Mouse (Mus musculus) left cerebral cortex, postnatal 36 days (tissue): ENCODE data around the gene Ipmk. TPM values are rescaled to one million over a fixed set of nuclear protein-coding genes. Genes with fewer than 3 reads are reported as not detected.
A peak's percentile ranks its signal among the peaks of the same experiment; 100 is the strongest.
"Not testable (repeated sequence)": the region's sequence is repeated elsewhere in the genome, so short reads cannot be mapped to it uniquely, and the experiment has no call there.

Experiments
- DNase-seq, 2 experiments: peaks; one replicate each; pipeline ENCODE4 v3.0.0; 2021 to 2022; ENCODE audit warnings: low spot score in 2 of 2, mixed read lengths in 1 of 2
- intact Hi-C: fragments of 180-260 bp; cut with DNase I; formaldehyde crosslinking; loops from one replicate; pipeline ENCODE4 v1.15.1; 2025
- total RNA-seq, 2 experiments: library from RNA; stranded (reverse); gene quantifications; 2 replicates each; pipeline ENCODE4 v1.2.3; 2021

The Ipmk gene
- total RNA-seq, 2 experiments from 2014 or later: 29.7 to 30.3 TPM

DNA sequence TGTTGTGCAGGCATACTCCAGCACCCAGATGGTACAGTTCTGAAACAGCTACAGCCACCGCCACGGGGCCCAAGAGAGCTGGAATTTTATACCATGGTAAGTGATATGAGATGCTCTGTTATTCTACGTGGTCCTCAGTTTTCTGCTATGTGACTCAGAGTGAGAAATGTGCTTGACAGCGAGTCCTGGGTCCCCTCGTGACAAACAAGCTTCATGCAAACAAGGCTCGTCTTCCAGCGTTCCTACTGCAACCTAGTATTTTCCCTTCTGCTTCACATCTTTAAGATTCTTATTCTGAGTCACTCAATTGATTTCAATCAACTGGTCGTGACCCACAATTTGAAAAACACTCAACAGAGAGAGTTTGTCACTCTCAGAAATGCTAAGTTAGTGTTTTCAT, 15.9 kb downstream of the Ipmk start:
- intact Hi-C loops: no loop called here
- no peak for DNase-seq

DNA sequence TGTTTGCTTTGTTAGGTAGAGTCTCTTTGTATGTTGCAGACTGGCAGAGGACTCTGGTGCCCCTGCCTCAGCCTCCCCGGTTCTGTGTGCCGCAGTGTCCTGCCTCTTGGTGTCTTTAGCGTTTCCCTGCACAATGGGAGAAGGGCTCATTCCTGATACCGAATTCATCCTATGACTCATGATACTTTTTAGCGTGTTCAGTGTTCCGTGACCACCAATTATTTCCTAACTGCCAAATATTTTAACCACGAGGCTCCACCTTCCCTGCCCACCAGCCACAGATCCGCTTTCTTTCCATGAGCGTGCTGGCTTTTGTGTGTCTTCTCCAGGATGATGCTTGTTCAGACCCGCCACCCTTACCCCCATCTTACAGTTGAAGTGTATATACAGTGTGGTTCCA, 16.3 kb downstream of the Ipmk start:
- DNase-seq: no peak
- intact Hi-C loops: no loop called here

DNA sequence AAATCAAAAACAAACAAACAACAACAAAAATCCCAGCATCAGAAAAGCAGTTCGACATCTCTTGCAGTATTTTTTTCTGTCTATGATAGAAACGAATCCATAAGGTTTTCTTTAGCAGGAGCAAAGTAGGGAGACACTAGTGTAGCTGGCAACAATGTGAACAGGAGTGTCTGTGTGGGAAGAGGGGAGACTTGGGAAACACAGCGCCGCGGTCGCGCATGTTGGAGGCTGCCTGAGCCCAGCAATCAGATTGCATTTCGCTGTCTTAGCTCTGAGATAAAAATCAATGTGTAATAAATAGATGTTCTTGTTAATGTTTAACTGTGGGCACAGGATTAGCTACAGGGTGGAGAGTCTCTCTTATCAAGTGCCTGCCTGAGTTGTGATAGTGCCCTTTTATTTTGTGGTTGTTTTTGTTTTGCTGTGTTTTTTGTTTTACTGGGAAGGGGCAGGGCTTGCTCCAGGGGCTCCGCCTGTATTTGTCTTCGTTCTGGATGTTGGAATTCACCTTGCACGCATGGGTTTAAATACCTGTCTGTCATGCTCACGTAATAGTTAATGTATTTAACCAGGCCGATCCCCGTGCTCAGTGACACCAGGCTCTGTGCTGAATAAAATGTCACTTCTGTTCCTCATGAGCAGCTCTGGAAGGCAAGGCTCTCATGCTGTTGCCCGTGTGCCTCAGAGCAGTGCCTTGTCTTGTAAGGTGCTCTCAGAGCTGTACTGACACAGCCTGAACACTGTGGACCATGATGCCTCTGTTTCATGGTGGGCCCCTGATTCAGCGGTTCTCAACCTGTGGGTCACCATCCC, 20.8 kb downstream of the Ipmk start:
- intact Hi-C loops: no loop called here
- peak in 1 of 2 experiments; percentile 24 for DNase-seq

DNA sequence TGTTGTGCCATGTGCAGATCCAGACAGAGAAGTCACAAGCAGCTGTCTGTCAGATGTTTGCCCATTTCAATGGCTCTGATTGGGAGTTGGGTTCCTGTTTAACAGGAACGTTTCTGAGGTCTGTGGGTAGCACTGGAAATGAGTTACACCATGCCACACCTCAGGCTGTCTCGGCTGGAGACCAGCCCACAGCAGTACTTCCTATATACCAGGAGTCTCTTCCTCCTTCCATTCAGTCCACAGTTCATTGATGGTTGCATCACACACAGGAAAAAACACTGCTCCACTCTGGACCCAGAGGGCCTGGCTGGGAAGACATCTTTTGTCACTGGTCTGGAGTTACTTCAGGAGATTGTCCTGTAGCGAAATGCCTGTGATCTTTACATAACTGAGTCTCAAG, 21.9 kb downstream of the Ipmk start:
- DNase-seq: no peak
- intact Hi-C loops: no loop called here

DNA sequence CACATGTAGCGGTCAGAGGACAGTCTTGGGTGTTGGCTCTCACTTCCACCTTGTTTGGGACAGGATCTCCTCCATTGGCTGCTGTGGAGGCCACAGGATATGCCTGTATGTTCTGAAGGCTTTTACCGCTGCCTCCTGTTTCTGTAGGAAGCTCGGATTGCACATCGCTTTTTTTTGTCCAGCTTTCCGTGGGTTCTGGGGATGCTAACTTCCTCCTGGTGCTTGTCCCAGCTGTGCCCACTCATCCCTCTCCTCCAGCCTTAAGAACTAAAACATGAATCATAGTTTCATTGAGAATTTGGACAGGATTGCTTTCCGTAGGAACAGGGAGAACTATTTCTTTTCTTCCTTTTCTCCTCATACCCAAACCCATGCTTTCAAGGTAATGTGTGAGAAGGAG, 24.3 kb downstream of the Ipmk start:
- peak; percentile 47 to 65 for DNase-seq
- intact Hi-C loops: no loop called here

DNA sequence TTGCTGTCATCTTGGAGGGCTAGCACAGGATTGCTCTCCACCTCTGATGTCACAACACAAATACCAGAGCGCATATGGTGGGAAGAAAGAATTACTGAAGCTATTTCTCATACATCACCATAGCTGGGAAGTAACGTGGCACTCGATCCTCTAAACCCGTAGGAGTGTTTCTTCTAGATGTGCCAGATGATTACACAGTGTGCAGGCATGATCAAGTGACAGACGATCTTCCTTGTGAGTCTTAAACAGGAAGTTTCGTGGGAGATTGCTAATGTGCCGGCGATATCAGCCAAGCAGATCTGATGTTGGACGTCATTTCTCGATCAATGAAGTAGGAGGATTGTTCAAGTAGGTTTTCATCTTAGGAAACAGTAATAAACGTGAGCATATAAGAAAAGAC, 26.1 kb downstream of the Ipmk start:
- intact Hi-C loops: no loop called here
- no peak for DNase-seq

DNA sequence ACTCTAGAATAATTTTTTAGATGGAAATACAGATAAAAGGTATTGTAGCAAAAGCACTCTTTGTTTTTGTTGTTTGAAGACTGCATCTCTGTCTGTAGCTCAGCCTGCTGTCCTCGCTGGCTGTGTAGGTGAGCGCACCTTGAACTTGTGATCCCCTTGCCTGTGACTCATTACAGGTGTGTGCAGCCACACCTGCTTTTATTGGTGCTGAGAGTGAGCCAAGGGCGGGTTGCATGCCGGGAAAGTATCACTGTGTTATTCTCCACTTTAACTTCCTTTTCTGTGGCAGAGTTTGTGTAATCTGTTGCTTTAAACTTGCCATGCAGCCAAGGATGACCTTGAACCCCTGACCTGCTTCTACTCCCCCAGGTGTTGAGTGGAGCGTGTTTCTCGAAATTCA, 28.5 kb downstream of the Ipmk start:
- intact Hi-C loops: no loop called here
- no peak for DNase-seq

DNA sequence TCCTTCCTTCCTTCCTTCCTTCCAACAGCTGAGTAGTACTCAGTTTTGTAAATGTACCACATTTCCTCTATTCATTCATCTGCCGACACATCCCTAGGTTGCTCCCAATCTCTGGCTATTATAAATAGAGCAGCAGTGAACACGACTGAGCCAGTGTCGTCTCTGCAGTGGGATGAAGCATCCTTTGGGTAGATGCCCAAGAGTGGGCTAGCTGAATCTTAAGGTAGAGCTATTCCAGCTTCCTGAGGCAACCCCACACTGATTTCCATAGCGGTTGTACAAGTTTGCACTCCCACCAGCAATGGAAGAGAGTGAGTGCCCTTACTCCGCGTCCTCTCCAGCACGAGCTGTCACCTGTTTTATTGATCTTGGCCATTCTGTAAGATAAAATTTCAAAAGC, 32.8 kb downstream of the Ipmk start:
- intact Hi-C loops: no loop called here
- peak; percentile 44 to 61 for DNase-seq

DNA sequence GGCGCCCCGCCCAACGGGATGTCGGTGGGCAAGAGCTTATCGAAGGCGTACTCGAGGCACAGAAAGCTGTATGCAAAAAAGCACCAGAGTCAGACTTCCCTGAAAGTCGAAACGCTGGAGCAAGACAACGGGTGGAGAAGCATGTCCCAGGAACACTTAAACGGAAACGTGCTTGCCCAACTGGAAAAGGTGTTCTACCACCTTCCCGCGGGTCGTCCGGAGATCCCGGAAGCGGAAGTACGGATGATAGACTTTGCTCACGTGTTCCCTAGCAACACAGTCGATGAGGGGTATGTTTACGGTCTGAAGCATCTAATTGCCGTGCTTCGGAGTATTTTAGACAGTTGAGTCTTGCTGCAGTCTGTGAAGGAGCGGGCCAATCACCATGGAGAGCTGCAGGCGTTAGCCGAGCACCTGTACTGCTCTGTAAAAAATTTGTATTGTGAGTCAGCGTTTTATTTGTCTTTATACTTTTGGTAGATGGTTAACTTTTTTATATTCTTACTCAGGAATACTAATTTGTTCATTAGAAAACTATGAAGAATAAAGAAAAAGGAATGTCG, 34.0 kb downstream of the Ipmk start:
- intact Hi-C loops: no loop called here
- DNase-seq: no peak

DNA sequence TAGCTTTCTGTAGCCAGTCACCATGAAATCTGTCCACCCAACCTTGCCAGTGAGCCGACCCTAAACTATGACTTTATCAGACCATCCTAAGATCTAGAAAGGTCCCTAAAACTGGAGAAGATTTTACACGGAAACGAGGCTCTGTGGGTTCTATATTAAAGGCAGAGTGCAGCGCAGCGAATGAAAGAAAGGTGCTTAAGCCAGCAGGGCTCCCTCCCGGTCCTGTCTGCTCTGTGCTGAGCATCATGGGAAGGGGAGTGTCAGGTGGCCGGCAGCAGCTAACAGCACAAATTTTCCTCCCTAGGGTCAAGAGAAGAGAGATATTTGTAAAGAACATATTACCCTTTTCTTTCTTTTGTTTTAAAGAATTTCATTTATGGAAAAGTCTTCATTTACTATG, 34.5 kb downstream of the Ipmk start:
- DNase-seq: no peak
- intact Hi-C loops: no loop called here

DNA sequence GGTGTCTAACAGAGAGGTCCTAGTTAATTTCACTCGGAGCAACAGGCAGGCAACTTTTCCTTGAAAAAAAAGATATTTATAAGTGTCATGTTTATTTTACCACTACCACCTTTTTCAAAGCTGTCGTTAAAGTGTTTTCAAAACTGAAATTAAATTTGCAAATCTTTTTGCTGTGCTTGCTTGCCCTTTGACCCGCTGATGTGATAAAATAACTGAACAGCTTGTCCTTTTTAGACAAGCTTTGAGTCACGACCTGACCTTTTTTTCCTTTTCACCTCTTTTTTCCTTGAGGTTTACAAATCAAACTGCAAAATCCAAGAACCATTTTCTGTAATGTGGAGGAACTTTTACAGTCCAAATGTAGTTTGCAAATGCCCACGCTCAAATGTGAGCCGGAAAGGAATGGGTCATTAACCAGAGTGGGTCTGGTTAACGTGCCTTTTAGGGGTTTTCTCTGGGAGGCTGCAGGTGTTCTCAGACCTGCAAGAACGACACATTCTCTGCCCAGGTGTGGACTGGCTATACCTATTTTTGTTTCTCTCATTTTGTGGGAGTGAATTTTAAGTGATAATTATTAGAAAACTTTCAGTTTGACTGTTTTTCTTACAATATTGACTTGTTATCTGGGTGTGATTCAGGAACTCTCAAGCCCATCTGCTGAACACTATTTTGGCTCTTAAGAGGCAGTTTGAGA, 35.4 kb downstream of the Ipmk start:
- DNase-seq: no peak
- intact Hi-C loops: no loop called here

DNA sequence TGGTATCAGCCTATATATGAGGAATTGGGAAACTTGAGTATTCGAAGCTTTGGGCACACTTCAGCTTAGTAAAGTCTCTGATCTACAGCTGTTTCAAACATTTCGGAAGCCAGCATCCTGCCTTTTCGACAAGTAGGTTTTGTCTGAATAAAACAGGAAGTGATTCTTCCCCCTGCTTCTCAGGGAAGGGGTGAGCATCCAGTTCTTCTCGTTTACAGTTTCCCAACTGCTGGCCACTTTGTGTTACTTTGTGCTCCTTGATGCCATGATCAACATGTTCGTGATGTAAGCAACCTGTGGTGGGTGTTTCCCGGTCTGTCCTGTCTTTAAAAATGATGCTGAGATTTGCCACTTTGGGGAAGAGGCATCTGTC, 36.0 kb downstream of the Ipmk start:
- DNase-seq, intact Hi-C loops: not testable (repeated sequence)

DNA sequence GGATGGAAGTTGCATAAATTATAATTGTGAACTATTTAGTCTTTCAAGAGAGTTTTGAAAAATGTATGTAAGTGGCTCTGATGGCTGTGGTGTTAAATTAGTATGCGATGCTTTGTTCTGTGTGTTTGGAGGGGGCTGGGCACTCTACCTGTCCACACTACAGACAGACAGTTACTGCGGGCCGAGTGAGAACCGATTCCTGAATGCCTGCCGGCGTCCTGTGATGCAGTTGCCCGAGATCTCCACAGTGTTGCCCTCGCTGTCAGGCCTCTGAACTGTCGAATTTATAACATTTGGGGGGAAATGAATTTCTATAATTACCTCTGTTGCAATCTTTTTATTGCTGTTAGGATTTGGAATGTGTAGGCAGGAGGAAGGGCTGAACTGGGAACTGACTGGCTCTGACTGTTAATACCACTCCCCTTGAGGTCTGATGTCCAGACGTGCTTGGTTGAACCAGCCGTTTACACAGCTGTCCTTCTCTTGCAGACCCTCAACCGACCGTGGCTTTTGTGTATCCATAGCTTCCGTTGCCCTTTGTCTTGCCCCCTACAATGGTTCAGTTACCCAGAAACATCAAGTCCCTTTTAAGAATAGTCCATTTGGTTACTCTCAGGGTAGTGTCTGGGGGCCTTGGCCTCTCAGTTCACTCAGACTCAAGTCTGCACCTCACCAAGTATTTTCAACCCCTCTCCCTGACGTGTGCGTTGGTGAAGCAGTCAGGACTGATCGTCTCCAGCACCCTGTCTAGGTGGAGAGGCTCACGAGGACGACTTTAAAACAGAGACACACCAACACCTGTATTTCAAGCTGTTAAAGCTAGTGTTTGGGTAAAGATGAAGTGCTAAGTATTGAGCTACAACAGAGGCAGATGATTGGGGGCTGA, 36.8 kb downstream of the Ipmk start:
- DNase-seq: no peak
- intact Hi-C loops: no loop called here

DNA sequence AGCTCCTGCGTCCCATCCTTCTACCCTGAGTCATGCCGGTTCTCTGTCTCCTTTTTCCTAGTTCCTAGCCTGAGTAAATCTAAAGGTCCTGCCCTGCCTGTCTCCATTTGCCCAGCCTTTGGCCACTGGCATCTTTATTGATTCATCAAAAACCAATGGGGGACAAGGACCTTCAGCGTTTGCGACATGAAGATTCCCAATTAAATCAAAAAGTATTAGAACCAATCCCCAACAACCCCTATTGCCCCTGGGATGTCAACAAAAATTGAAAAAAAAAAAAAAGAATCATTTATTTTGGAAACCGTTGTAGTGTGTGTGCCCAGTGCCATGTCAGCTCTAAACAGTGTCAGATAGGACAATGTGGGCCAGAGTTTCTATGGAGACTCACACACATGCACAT, 41.7 kb downstream of the Ipmk start:
- intact Hi-C loops: no loop called here
- DNase-seq: no peak

DNA sequence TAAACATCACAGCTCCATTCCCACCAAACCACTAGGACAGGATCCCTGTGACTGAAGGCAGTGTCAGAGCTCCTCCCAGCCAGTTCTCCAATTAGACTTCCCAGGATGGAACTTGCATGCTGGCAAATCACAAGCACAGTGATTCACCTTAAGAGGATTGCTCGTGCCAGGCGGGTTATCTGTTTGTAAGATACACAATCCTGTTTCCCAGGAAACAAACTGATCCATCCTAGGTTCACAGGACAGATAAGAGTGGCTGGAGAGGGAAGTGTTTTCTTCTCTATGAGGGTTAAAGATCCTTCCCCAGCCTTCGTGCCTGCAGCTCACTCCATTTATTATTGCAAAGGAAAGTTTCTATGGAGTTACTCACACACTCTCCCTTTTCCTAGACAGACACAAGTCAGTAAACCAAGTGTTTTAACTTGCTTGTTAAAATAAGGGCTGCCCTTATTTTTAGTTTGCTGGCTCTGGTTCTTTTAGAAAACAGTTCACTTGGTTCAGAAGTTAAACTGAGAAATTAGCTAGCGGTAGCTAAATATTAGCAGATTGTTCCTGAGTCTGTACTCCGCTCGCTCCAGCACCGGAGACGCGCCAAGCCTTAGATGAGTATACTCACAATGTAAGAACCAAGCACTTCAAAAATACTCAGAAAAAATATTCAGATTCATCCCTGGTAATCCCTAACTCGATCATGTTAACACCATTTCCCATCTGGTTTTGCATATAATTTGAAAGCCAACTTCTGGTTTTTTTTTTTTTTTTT, 51.0 kb downstream of the Ipmk start:
- intact Hi-C loops: no loop called here
- DNase-seq: no peak

DNA sequence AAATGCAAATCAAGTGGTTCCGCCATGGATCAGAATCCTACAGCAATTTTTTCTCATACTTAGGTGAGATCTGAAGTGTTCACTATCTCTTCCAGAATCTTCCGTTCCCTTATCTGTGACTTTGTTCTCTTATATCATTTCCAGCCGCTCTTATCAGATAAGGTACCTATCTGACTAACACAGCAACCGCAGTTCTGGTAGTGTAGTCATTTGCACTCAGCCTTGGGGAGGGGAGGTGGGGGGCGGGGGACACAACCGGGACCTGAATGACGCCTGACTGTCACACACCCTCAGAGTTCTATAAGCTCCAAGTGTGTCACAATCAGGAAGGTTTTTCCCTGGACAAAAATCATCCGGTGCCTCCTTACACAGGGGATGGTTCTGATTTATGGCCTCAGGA, 51.8 kb downstream of the Ipmk start:
- intact Hi-C loops: no loop called here

DNA sequence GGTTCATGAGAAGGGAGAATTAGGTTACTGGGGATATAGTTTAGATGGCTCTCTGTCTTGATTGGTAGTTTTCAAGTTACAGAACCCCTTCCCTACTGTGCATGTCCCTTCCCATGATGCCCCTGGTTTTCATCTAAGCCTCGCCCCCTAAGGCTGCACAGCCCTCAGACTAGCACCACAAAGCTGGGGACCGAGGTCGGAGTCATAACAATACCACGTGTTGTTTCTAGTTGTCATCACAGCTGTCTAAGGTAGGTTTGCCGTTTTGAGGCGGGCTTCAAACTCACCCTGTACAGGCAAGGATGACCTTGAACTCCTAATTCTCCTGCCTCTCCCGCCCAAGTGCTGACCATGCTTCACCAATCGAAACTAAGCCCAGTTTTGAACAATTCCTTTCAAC, 52.4 kb downstream of the Ipmk start:
- intact Hi-C loops: loop anchor here (2.0 kb wide), 1 partner anchor 73 kb away; no protein-coding TSS in a partner anchor
- no peak for DNase-seq

More for the DNA sequence above, 51.8 kb downstream of the Ipmk start:
- no peak for DNase-seq

DNA sequence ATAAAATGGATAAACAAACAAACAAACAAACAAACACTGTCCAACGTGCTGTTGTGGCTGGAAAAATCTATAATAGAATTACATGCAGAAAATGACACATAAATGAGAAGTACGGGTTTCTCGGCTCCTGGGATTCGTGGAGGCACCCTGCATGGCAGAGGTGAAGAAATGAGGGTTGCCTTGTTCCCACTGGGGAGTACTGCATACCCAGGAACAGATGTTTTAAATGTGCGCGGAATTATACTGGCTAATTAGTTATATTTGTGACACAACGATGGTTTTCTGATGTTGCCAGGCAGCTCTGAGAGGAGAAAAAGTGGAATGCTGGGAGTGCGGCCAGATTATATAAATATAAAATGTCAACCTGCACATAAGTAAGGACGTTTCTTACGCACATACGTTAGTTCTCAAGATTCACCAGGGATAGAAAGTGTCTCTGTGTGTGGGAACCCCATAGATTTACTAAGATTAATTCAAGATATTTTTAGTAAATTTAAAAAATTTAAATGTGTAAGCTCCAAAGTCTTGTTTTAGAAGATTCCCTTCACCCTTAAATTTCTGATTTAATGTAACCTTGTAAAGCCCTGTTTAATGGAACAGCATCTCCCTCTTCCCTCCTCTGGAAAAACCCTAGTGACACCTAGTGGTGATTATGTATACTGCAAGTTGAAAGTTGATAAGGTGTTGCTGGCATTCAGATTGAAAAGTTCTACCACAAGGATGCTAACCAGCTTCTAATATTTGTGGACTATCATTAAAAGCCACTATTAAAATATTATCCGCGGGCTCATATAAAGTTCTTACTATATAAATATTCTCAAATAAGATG, 53.5 kb downstream of the Ipmk start:
- intact Hi-C loops: loop anchor here (2.0 kb wide), 1 partner anchor 74 kb away; no protein-coding TSS in a partner anchor

More for the DNA sequence above, 53.5 kb downstream of the Ipmk start:
- peak in 1 of 2 experiments; percentile 10 for DNase-seq
